Mouse (Mus musculus): ENCODE data around the gene Pigs.
A peak's percentile ranks its signal among the peaks of the same experiment; 100 is the strongest.

The Pigs gene

DNA sequence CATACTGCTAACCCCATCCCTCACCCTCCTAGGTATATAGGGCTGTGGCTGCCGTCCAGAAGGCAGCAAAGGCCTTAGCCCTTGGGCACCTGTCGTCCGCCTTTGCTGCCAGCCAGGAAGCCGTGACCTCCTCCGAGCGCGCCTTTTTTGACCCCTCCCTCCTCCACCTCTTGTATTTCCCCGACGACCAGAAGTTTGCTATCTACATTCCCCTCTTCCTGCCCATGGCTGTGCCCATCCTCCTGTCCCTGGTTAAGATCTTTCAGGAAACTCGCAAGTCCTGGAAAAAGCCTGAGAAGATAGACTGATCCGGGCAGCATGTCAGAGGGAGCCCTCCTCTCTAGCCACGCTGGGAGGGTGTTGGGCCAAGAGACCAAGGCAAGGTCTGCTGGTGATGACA lies 13.5 kb downstream of the Pigs start:
- no peak for DNase-seq

DNA sequence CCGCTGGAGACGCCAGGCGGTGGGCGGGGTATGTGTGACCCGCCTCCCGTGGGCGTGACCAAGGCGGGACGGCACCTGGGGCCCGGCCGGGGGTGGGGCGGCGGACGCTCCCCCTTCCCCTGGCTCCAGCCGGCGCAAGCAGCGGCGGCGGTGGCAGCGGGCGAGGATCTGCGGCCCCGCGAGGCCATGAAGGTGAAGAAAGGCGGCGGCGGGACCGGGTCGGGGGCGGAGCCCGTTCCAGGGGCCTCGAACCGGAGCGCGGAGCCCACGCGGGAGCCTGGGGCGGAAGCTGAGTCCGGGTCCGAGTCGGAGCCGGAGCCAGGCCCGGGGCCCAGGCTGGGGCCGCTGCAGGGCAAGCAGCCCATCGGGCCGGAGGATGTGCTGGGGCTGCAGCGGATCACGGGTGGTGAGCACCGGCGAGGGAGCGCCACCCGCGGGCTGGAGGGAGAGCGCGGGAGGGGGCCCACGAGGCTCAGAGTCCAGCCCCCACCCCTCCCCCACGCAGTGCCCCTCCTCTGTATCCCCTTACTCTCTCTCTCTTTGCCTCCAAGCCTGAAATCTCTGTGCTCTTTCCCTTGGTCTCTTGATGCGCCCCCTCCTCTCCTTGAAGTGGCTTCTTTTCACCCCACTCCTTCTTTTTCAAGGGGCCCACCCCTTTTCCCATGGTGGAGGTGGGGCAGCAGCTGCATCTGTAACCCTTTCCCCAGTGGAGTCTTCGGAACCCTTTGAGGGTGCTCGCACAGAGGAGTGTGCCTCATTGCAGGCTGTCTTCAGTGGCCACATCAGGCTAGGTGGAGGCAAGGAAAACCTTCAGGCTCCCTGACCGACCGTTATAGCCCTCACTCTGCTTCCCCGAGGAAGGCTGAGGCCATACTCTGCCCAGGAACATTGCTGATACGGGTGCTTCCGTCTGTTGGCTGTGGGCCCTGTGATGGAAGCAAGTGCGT lies 15.4 kb downstream of the Pigs start, which contains the start of gene Unc119:
Unc119 (plus strand) TSS at position 102 of the 947 bp plus-strand sequence.
- peak; percentile 67 for DNase-seq

DNA sequence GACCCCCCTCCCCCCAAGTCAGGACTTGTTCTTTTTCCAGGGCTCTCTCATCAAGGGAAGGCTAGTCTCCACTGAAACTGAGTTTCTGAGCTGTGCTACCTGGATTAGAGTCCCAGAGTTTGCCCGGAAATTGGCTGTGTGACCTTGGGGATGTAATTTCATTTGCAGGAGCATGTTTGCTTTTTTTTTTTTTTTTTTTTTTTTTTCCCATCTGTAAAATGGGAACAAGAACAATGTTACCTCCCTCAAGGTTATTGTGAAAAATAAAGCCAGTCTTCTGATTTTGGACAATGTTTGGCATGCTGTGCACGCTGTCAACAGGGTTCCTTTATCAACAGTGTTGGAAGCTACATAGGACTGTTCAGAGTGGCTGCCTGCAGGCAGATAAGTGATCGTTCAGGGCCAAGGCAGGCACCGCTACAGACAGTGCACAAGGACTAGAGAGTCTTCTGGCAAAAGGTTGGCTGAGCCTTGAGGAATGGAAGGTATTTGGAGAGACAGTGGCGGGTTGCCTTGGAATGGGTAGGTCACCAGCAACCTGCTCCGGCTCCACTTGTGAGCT lies 16.2 kb downstream of the Pigs start:
- no peak for DNase-seq

DNA sequence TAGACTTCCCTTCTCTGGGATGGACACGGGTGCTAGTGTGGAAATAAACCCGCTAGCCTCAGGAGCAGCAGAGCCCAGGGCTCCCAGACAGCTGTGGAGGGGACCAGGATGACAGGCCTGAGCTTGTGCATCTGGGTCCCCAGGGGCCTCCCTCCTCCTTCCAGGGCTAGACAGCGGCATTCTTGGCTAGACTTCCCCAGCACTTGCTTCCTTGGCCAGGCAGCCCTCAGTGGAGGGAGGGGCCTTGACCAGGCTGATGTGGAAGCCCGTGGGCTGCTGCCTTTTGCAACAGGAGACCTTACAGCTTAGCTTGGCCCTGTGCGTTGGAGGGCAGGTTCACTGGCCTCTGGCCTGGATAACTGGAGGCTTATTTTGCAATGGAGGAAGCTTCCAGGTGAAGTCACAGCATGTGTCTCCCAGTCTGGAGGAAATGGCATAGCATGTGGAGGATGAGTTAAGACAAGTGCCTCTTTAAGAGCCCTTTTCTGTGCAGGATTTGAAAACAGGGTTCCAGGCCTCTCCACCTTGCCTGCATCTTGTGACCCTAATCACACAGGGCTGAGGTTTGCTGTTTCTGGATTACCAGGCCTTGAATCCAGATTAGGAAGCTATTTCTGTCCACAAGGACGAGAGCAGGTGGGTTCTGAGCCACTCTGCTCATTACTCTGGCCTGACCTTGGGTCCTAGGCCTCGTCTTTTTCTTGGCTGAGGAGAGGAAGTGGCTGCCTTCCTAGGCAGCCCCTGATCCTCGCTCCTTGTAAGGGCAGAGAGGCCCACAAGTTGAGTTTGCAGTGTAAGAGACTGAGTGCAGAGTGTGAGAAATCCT lies 16.9 kb downstream of the Pigs start:
- DNase-seq, result no peak

DNA sequence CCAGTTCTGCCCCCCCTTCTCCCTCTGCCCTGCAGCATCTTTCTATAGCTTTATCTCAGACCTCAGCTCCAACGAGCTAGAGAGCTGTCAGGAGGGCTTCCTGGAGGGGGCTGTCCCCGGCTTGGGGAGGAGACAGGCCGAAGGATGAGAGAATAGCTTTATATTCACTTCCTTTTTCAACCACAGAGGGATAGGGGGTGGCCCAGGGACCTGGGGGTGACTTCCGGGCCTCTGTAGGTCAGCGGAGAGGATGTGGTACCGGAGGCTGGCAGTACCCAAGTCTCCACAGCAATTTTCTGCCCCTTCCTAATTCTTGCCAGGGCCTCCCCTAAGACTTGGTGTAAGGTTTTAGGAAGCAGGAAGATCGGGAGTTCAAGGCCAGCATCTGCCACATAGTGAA lies 17.6 kb downstream of the Pigs start:
- DNase-seq, result no peak

DNA sequence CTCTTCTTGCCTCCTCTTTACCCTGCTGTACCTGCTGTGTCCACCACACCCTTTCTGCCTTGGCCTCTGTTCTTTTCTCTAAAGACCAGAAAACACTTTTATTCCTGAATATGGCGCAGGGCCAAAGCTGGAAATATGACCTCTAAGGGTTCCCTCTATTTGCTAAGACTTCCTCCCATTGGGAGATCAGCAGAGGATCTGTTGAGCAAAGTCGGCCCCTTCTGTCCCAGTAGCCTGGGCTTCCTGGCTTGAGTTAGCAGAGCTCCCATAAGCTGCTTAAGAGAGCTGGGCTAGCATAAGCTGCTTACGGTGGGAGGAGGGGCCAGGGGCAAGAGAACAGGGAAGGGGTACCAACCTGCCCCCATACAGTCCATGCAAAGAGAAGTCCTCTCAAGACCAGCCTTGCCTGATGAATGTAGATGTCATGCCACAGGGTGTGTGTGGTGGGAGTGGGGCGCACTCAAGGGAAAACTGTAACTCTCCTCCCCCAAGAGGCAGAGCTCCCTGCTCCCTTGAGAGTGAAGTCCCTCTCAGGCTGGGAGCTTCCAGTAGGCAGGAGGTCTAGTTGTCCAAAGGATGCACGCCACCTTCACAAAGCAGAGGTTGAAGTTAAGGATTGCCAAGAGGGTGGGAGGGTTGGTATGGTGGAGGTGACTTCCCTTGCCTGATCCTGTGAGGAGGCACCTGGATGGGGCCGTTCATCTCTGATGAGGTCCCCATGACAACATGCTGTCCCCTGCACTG lies 18.3 kb downstream of the Pigs start:
- no peak for DNase-seq

DNA sequence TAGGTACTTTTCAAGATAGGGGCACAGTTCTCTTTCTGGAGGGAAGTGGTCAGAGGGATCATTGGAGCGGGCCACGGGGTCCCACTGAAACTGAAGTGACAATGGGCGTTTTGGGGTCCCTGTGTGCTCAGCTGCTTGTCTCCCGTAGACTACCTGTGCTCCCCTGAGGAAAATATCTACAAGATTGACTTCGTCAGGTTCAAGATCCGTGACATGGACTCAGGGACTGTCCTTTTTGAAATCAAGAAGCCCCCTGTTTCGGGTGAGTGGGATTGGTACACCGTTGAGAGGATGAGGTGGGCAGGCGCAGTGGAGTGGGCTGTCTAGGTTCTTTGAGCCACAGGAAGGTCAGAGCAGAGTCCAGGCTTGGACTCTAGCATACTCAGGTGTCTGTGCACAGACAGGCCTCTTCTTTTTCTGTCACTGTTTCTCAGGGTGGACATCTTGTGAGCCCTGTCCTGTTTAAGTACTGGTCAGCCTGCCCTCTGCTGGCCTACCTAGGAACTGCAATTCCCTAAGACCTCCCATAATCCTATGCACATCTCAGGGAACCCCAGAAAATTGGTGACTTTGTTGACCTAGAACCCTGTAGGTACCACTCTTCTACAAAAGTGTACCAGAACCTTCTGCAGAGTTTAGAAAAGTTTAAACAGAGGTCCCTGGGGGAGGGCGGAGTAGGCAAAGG lies 19.0 kb downstream of the Pigs start:
- DNase-seq, result peak; percentile 75

DNA sequence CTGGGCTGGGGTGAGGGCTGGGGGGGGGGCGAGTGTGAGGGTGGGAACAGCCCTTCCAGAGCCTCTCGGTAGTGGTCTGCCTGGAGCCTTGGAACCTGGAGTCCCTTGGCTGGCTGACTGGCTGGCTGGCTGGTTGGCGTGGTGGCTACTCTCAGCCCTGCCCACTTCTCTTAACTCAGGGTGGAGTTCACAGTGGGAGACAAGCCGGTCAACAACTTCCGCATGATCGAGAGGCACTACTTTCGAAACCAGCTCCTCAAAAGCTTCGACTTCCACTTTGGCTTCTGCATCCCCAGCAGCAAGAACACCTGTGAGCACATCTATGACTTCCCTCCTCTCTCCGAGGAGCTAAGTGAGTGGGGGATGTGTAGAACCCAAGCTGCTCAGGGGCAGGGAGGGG lies 19.7 kb downstream of the Pigs start:
- no peak for DNase-seq

DNA sequence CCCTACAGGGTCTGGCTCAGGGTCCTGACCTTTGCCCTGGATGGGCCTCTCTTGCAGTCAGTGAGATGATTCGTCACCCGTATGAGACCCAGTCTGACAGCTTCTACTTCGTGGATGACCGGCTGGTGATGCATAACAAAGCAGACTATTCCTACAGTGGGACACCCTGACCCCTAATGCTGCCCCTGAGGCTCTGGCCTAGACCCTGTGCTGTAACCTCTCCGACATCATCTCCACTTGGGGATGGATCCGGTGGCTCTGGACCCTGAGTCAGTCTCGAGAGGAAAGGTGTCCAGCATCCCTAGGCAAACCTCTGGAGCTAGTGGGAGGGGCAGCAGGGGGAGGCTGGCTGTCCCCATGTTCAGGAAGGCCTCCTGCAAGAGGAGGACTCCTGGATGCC lies 20.3 kb downstream of the Pigs start:
- no peak for DNase-seq

DNA sequence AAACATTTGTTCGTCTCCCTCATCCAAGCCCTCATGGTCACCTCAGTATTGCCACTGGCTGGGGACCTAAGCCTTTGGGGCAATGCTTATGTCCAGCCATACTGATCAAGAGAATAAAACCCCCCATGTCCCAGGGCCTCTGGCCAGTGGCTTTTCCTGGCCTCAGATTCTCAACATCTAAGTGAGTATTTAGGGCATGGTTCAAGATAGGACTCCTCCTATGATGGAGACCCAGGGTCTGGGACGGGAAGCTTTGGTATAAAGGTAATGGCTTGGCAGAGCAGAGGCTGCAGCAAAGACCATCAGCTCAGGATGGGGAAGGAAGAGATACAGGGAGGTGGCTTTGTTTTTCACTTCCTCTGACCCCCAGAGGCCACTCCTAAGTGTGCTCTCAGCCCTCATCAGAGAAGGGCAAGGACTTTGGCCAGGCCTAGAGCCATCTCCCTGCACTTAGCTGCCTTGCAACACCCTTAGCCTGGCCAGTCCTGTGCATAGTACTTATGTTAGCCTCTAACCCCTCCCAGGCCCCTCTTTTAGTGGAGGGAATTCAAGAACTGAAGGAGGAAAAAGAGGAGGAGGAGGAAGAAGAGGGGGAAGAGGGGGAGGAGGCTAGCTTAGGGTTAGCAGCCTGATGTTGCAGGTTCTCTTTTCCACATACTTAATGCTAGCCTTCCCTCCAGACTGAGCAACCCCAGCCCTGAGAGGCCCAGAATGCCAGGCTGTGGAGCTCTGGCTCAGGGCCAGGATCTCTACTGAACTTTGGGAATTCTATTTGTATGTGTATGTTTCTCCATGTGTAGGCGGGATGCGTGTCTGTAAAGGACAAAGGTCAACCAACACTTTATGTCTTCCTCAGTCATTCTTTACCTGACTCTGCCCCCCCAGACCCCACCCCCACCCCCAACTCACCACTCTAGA lies 21.5 kb downstream of the Pigs start:
- DNase-seq, result no peak

DNA sequence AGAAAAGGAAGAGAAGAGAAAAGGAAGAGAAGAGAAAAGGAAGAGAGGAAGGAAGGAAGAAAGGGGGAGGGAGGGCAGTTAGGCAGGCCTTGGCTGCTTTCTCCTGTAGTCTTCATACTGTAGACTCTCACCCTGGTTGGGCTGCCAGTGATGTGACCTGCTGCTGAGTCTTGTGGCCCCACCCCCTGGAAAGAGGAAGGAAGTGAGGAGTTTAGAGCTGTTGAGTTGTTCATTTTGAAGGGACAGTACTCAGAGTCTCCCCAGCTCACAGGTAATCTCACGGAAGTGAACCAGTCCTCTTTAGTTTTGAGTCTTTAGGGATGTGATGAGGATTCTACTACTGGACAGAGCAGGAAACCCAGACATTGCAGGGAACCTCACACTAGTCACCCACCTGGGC lies 24.9 kb downstream of the Pigs start:
- DNase-seq, result no peak

DNA sequence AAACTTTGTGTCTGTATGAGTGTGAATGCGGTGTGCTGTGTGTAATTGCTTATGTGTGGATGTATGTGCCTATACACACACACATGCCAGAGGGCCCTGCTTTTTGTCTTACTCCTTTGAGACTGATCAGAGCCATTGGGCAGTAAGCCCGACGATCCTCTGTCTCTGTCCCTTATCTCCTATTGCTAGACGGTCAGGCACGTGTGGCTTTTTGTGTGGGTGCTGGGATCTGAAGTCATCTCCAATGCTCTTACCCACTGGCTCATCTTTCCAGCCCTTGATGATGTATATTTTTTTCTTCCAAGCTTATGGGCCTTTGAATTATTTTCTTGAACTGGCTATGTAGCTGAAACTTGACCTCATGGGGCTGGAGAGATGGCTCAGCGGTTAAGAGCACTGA lies 26.7 kb downstream of the Pigs start:
- DNase-seq, result no peak

DNA sequence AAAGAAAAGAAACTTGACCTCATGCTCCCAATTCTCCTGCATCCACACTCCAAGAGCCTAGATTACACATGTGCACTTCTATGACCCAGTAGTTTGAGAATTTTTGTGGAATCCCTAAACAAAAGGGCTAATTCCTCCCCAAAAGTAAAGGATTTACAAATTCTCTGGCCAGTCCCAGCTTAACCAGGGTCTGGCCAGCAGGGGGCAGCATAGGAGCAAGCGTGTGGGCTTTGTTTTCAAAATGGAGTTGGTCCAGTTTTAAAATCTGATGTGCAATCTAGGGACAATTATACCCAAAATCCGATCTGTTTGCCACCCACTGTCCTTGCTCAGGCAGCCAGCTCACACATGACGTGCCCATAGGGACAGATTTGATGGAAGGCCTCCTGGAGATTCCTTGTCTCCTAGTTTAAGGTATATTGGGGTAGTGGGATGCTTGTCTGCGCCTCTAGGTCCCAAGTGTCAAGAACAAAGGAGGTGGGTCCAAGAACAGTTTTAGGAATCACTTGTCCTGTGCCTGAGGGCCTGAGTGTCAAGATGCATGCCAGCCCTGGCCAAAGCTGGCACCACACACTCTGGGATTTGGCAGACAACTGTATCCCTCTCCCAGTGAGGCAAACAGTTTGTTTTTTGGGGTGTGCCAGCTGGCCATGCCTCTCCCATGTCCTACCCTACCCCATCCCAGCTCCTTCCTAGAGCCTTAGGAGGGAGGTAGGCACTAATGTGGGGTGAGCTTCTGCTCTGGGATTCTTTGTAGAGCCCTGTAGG lies 27.4 kb downstream of the Pigs start:
- peak; percentile 79 for DNase-seq

DNA sequence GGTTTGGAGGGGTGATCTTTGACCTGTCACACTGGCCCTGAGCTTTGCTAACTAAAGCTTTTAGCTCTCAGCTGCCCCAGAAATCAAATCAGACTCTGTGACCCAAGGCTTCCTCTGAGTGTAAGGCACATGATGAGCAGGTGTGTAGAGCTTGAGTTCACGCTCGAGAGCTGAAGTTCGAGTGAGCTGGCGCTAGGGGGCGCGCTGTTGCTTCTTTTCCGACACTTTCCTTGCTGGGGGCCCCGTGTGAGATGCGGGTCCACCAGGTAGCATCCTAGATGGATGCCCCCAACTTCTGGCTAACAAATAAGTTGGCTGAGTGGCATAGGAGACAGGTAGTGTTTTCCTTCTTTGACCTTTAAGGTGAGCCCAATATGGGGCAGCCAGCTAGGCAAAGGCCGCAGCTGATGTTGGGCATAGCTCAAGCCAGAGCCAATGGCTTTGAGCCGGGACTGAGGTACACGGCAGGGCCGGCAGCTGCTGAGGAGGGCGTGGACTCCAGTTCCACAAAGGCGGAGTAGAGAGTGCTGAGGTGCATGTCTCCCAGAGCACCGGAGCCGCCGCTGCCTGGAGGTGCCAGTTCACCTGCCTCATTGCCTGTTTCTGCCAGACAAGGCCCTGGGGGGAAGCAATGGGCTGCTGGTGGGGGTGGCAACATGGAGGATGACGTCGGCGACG lies 30.3 kb downstream of the Pigs start:
- DNase-seq, result peak; percentile 47

DNA sequence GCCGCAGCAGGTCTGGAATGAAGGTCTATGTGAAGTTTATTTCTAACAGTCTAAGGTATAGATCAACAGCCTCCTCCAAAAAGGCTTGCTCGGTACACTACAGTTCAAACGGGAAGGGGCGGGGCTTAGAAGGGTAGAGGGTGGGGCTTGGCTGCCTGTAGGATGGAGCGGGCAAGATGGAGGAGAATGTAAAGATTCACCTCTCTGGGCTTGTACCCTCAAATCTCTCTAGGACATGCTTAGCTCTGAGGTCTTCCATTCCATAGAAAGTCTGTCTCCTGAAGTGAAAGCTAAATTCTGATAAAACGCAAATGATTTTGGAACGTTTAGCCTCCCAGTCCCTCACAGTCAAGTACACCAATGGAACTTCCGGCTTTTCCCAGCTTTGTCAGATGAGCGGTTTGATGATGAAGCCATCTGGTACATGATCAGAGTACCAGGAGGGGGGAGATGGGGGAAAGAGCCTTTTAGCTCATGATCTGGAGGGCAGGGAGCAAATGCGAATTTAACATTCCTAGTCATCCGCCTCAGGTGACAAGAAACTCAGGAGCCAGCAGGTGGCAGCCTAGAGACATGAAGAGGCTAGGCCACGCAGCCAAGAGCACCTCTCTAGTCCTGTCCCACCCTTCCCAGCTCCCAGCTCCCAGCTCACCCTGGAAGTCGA lies 32.0 kb downstream of the Pigs start:
- peak; percentile 83 for DNase-seq

DNA sequence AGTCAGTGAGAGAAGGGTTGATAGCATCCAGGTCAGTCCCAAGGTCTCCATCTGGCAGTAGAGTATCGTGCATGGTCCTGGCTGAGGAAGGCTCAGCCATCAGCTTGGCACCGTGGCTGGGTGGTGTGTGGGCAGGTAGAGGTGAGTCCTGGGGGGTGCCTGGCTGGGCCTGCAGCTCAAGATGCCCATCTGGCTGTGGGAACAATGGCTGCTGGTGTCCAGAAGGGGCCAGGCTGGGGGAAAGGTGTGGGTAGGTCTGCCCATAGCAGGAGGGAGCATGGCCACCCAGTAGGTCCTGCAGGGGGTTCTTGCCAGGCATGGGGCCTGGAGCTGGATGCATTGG lies 32.5 kb downstream of the Pigs start:
- no peak for DNase-seq

DNA sequence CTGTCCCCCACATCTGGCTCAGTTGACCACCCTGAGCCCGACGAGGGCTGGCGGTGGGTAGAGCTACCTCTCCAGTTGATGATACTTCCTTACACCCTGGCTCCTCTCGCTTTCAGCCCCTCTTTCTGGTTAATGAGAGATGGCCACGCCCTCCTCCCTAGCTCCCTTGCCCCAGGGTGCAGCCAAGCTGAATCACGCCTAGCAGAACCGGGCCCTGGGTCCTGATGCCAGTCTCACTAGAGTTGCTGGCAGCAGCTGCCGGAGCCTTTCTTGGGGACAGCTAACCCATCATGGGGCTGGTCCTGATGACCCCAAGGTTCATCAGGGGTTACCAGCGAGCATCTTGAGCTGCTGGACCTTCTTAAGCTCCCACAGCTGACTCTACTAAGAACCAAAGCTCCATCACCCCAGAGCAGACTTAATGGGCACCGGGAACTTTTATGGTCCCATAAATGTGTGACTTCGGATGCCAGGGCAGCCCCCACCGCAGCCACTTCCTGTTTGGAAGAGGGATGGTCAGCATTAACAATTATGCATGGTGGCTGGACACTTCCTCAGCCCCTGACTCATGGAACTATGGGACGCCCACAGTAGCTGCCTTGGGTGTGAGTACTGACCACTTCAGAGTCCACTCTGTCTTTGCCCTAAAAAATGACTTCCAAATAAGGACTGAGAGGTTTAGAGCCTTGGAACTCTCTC lies 35.2 kb downstream of the Pigs start:
- no peak for DNase-seq

DNA sequence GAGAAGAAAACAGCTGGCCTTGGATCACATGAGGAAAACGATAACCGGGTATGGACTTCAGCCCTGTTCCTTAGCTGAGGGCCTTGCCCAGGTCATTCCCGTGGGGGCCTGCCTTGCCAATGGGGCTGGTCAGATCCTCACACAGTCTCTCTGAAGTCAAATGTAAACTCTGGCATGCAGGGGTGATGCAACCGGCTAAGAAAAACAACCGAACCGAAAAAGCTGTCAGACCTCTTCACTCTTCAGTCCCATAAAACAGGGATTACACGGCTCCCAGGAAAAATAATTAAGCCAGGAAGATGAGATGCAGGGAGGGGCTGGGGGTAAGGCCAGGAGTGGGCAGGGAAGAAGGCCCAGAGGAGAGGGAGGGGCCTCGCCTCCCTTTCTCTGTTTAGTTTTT lies 35.9 kb downstream of the Pigs start:
- no peak for DNase-seq
